Mouse (Mus musculus): ENCODE results near the gene Vax2.

GRCm38 (mm10) chr6:83729350-83729970 is 18.4 kb downstream of the Vax2 start:
- TF ChIP-seq POLR2A (IDR thresholded peaks at IDR 0.05; ENCODE audit: borderline replicate concordance, extremely low read depth, insufficient read depth, insufficient read length, poor library complexity, severe bottlenecking) = no peak
- TF ChIP-seq CTCF (IDR thresholded peaks at IDR 0.05; ENCODE audit: borderline replicate concordance, extremely low read depth, insufficient read depth, insufficient read length) = no peak
